Mouse (Mus musculus) ES-E14 (cell line): ENCODE data around the gene Hist2h2be. TPM values are rescaled to one million over a fixed set of nuclear protein-coding genes. Genes with fewer than 3 reads are reported as not detected.
"Not testable (repeated sequence)": the region's sequence is repeated elsewhere in the genome, so short reads cannot be mapped to it uniquely, and the experiment has no call there.

Experiments used
- DNase-seq: peaks from one replicate; pipeline ENCODE4 v3.0.0-alpha.2; 2013; ENCODE audit warnings: low read depth, low spot score
- H3K27ac ChIP-seq: 2 replicates; pipeline ENCODE4 v1.5.1; 2012; ENCODE audit warnings: low read depth, mild to moderate bottlenecking, low read length, moderate library complexity, mixed read lengths; ENCODE audit not compliant: poor library complexity, insufficient read depth, severe bottlenecking
- H3K36me3 ChIP-seq: 2 replicates; pipeline ENCODE4 v1.6.1; 2012; ENCODE audit warnings: mild to moderate bottlenecking, low read length, moderate library complexity, mixed read lengths; ENCODE audit not compliant: control insufficient read depth, poor library complexity, insufficient read depth, severe bottlenecking
- H3K4me1 ChIP-seq, 2 experiments: fragments of 150-350 bp in 1 of 2; sonication (generic) in 1 of 2; 2 replicates each; pipeline ENCODE4 v1.6.1; 2012; ENCODE audit warnings: low read length in 2 of 2, mild to moderate bottlenecking in 1 of 2, mixed read lengths in 1 of 2; ENCODE audit not compliant: control insufficient read depth in 2 of 2, insufficient read depth in 2 of 2, poor library complexity in 1 of 2
- H3K4me3 ChIP-seq, 2 experiments: fragments of 150-350 bp in 1 of 2; sonication (generic) in 1 of 2; 2 replicates each; pipeline ENCODE4 v1.5.1; 2012; ENCODE audit warnings: low read length in 2 of 2, low read depth in 1 of 2, mild to moderate bottlenecking in 1 of 2, mixed read lengths in 1 of 2; ENCODE audit not compliant: insufficient read depth in 1 of 2, poor library complexity in 1 of 2, severe bottlenecking in 1 of 2
- H3K9ac ChIP-seq: 2 replicates; pipeline ENCODE4 v1.6.1; 2012; ENCODE audit warnings: low read depth, mild to moderate bottlenecking, low read length, mixed read lengths; ENCODE audit not compliant: poor library complexity, insufficient read depth, severe bottlenecking
- H3K9me3 ChIP-seq: fragments of 150-350 bp; sonication (generic); 2 replicates; pipeline ENCODE4 v1.6.1; 2012; ENCODE audit warnings: low read depth, mild to moderate bottlenecking, low read length; ENCODE audit not compliant: control insufficient read depth, insufficient read depth
- CHD2 ChIP-seq: IDR thresholded peaks from 2 replicates; pipeline ENCODE4 v1.6.1; 2014; ENCODE audit warnings: mild to moderate bottlenecking, low read depth, low read length, inconsistent platforms
- HCFC1 ChIP-seq: IDR thresholded peaks from 2 replicates; pipeline ENCODE4 v1.6.1; 2012; ENCODE audit warnings: low read length, inconsistent platforms, borderline replicate concordance; ENCODE audit not compliant: insufficient read depth
- MAFK ChIP-seq: IDR thresholded peaks from 2 replicates; pipeline ENCODE4 v1.6.1; 2014; ENCODE audit warnings: mild to moderate bottlenecking, low read depth, low read length, inconsistent platforms; ENCODE audit not compliant: insufficient read depth
- ZC3H11A ChIP-seq: IDR thresholded peaks from 2 replicates; pipeline ENCODE4 v1.6.1; 2012; ENCODE audit warnings: low read depth, mild to moderate bottlenecking, inconsistent platforms, low read length, borderline replicate concordance
- ZNF384 ChIP-seq: IDR thresholded peaks from 2 replicates; pipeline ENCODE4 v1.6.1; 2012; ENCODE audit warnings: low read depth, low read length, inconsistent platforms
- in situ Hi-C, 2 experiments: fragments of 600-800 bp; cut with MboI; formaldehyde crosslinking; loops; one replicate each; pipeline ENCODE4 v1.15.1; 2025; ENCODE audit warnings: low sequenced_read_pairs in 2 of 2, inconsistent platforms in 1 of 2; ENCODE audit not compliant: unreplicated experiment in 2 of 2
- total RNA-seq: library from RNA; depleted of rRNA; stranded (reverse); fragments of 300-350 nt; gene quantifications from 2 replicates; pipeline ENCODE4 v1.2.3, GENCODE M21; 2012

The Hist2h2be gene
- total RNA-seq, 1 experiment, result 0.80 TPM

GRCm38 (mm10) chr3:96236834-96237334 is 16.0 kb downstream of the Hist2h2be start:
- H3K4me3 ChIP-seq, result peak overlapping the region; percentile 74 to 81
- no peaks in the 10 kb centered on the region for H3K9me3 ChIP-seq
- peaks cover 3 to 5% of the 10 kb centered on the region in 2 experiments; a peak in 3 of 4 replicates for H3K4me1 ChIP-seq

GRCm38 (mm10) chr3:96237335-96237903 is 16.5 kb downstream of the Hist2h2be start:
- no peaks in the 10 kb centered on the region for H3K9me3 ChIP-seq
- H3K27ac ChIP-seq, result peak overlapping the region; percentile 91; the same call in 1 of the 2 replicates
- peak overlapping the region; percentile 89 for H3K9ac ChIP-seq
- H3K4me1 ChIP-seq, result peaks cover 3 to 8% of the 10 kb centered on the region in 2 experiments; a peak in 3 of 4 replicates
- DNase-seq, result no peak
- in situ Hi-C loops, result no loop called here
- no peaks in the 10 kb centered on the region for H3K36me3 ChIP-seq
- H3K4me3 ChIP-seq, result peak overlapping the region; percentile 74 to 81
- TF ChIP-seq CHD2 (no peak), ZNF384 (no peak), MAFK (no peak), HCFC1 (no peak), ZC3H11A (no peak)

More at GRCm38 (mm10) chr3:96236834-96237334, 16.0 kb downstream of the Hist2h2be start:
- no peak for DNase-seq
- peak overlapping the region; percentile 89; the same call in 1 of the 2 replicates for H3K9ac ChIP-seq
- in situ Hi-C loops, result no loop called here
- H3K27ac ChIP-seq, result peak overlapping the region; percentile 7; the same call in 1 of the 2 replicates
- TF ChIP-seq CHD2 (no peak), ZC3H11A (no peak), MAFK (no peak), ZNF384 (no peak), HCFC1 (no peak)
- H3K36me3 ChIP-seq, result no peaks in the 10 kb centered on the region

GRCm38 (mm10) chr3:96237904-96238511 is 17.1 kb downstream of the Hist2h2be start:
- in situ Hi-C loops, result no loop called here
- DNase-seq, result no peak
- H3K4me1 ChIP-seq, result peaks cover 3 to 9% of the 10 kb centered on the region in 2 experiments; a peak in 3 of 4 replicates
- TF ChIP-seq ZC3H11A (no peak), HCFC1 (no peak), MAFK (no peak), CHD2 (no peak), ZNF384 (no peak)
- no peaks in the 10 kb centered on the region for H3K9me3 ChIP-seq
- H3K9ac ChIP-seq, result peak overlapping the region; percentile 89
- H3K4me3 ChIP-seq, result peak overlapping the region; percentile 74 to 81
- H3K27ac ChIP-seq, result peak overlapping the region; percentile 91
- H3K36me3 ChIP-seq, result no peaks in the 10 kb centered on the region

- peak within 1 kb of the TSS; percentile 97 for H3K27ac ChIP-seq
- H3K9me3 ChIP-seq, DNase-seq, in situ Hi-C loops, H3K36me3 ChIP-seq: not testable (repeated sequence)
- H3K4me1 ChIP-seq, result peaks cover 6 to 15% of the 10 kb centered on the region in 2 experiments
- peak within 1 kb of the TSS; percentile 94 for H3K9ac ChIP-seq
- H3K4me3 ChIP-seq, result peak within 1 kb of the TSS; percentile 74 to 81
Observed at GRCm38 (mm10) chr3:96238954-96239793, 18.3 kb downstream of the Hist2h2be start, which contains the start of gene Hist2h3c2. Hist2h3c2 (minus strand) TSS chr3:96239127.

- Histone ChIP-seq H3K9ac (peak within 1 kb of the TSS; percentile 94), H3K27ac (peak within 1 kb of the TSS; percentile 97), H3K4me3 (peak within 1 kb of the TSS; percentile 67 to 73), H3K4me1 (peaks cover 6 to 17% of the 10 kb centered on the region in 2 experiments)
- in situ Hi-C loops, H3K9me3 ChIP-seq, H3K36me3 ChIP-seq, DNase-seq: not testable (repeated sequence)
Observed at GRCm38 (mm10) chr3:96239949-96240798, 19.3 kb downstream of the Hist2h2be start, which contains the start of gene Hist2h2aa2. Hist2h2aa2 (minus strand) TSS chr3:96240276.
